Mouse (Mus musculus) small intestine, adult 2 months (tissue): ENCODE measurements around the gene Kctd6.

Experiments used
- CTCF ChIP-seq: fragments of 200-500 bp; IDR thresholded peaks from 2 replicates; pipeline ENCODE4 v1.5.1; 2012; ENCODE audit warnings: low read depth, mild to moderate bottlenecking, control low read depth, inconsistent platforms, low read length, moderate library complexity, mixed read lengths; ENCODE audit not compliant: insufficient replicate concordance, insufficient read length; ENCODE audit errors: extremely low read depth
- POLR2A ChIP-seq: fragments of 200-500 bp; IDR thresholded peaks from 2 replicates; pipeline ENCODE4 v1.6.1; 2012; ENCODE audit warnings: low read depth, mild to moderate bottlenecking, control low read depth, inconsistent platforms, low read length, moderate library complexity

GRCm38 (mm10) chr14:8216100-8216499, 2.2 kb downstream of the Kctd6 start:
- no peak for TF ChIP-seq POLR2A
- TF ChIP-seq CTCF: no peak
